Mouse (Mus musculus): ENCODE results near the gene Gm10570. TPM values are rescaled to one million over a fixed set of nuclear protein-coding genes. Genes with fewer than 3 reads are reported as not detected.
A peak's percentile ranks its signal among the peaks of the same experiment; 100 is the strongest.

Gm10570 gene
- polyA plus RNA-seq, 1 experiment from 2014 or later: 1.1 TPM

DNA sequence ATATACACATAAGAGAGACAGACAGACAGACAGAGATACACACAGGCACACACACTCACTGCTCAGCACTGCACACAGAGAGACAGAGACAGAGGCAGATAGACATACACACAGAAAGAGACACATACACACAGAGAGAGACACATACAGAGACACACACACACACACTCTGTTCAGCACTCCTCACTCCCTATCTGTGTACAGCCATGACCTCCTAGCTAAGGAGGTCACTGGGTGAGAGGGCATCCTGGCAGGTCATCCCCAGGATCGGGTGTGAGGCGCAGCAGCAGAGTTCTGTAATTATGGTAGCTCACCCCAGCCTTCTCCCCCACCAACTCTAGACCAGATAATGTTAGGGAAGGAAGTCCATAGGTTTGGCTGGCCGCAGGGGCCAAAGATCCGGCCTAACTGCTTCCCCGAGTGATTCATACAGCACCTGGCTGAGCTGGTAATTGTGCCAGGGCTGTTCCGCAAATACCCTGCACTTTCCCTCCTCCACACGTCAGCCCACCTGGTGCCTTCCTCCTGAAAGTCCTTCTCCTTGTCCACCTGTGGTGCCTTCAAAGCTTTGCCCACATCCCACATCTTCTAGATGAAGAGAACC lies 31.8 kb downstream of the Gm10570 start:
- H3K4me3 ChIP-seq: no peak overlapping the region
- H3K4me1 ChIP-seq: peaks cover 30% of the 10 kb centered on the region
- H3K4me2 ChIP-seq (replicated peaks): no peak overlapping the region
- H3K27me3 ChIP-seq: no peaks in the 10 kb centered on the region
- ATAC-seq (replicated peaks): no peak
- H3K27ac ChIP-seq (replicated peaks): no peak overlapping the region
- H3K9me3 ChIP-seq: no peaks in the 10 kb centered on the region
- no peak overlapping the region for H3K9ac ChIP-seq (replicated peaks)
- H3K36me3 ChIP-seq: no peaks in the 10 kb centered on the region
- WGBS: 79% methylated on average over 7 of the region's 7 CpGs

DNA sequence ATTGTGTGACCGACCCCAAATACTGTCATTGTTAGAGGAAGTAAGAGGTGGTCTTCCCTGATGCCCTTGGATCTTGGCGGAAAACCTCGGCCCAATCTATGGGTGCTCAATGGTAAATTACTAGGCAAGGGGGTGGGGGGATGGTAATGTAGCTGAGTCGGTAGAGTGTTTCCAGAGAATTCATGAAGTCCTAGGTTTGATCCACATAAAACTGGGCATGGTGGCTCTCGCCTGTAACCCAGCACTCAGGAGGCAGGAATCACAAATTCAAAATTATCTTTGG lies 32.7 kb downstream of the Gm10570 start:
- WGBS: 33% methylated on average over 5 of the region's 5 CpGs
- ATAC-seq (replicated peaks): no peak
- H3K4me3 ChIP-seq: peak overlapping the region; percentile 94
- H3K9me3 ChIP-seq: no peaks in the 10 kb centered on the region
- H3K9ac ChIP-seq (replicated peaks): peak overlapping the region; percentile 99
- H3K36me3 ChIP-seq: no peaks in the 10 kb centered on the region
- H3K4me2 ChIP-seq (replicated peaks): peak overlapping the region; percentile 70
- H3K4me1 ChIP-seq: peaks cover 35% of the 10 kb centered on the region
- H3K27me3 ChIP-seq: no peaks in the 10 kb centered on the region
- H3K27ac ChIP-seq (replicated peaks): peak overlapping the region; percentile 98; the same call in 1 of the 2 replicates

- H3K4me1 ChIP-seq: peaks cover 39% of the 10 kb centered on the region
- WGBS: 1% methylated on average over 59 of the region's 62 CpGs
- peak overlapping the region; percentile 70 for H3K4me2 ChIP-seq (replicated peaks)
These were observed 33.3 kb downstream of the Gm10570 start for GRCm38 (mm10) chr4:130275016-130275822.

GRCm38 (mm10) chr4:130274346-130275015 lies 34.0 kb downstream of the Gm10570 start:
- H3K4me1 ChIP-seq: peaks cover 39% of the 10 kb centered on the region
- peak overlapping the region; percentile 94 for H3K4me3 ChIP-seq
- no peaks in the 10 kb centered on the region for H3K9me3 ChIP-seq
- H3K4me2 ChIP-seq (replicated peaks): peak overlapping the region; percentile 70
- H3K9ac ChIP-seq (replicated peaks): peak overlapping the region; percentile 99
- WGBS: under 1% methylated on average over 27 of the region's 29 CpGs
- ATAC-seq (replicated peaks): peak; percentile 87
- no peaks in the 10 kb centered on the region for H3K27me3 ChIP-seq
- H3K36me3 ChIP-seq: no peaks in the 10 kb centered on the region
- H3K27ac ChIP-seq (replicated peaks): peak overlapping the region; percentile 98

More at GRCm38 (mm10) chr4:130275016-130275822, 33.3 kb downstream of the Gm10570 start:
- Histone ChIP-seq H3K9me3 (no peaks in the 10 kb centered on the region), H3K27me3 (no peaks in the 10 kb centered on the region), H3K36me3 (no peaks in the 10 kb centered on the region), H3K9ac (replicated peaks) (peak overlapping the region; percentile 99), H3K4me3 (peak overlapping the region; percentile 94), H3K27ac (replicated peaks) (peak overlapping the region; percentile 98)
- peak; percentile 47 for ATAC-seq (replicated peaks)

DNA sequence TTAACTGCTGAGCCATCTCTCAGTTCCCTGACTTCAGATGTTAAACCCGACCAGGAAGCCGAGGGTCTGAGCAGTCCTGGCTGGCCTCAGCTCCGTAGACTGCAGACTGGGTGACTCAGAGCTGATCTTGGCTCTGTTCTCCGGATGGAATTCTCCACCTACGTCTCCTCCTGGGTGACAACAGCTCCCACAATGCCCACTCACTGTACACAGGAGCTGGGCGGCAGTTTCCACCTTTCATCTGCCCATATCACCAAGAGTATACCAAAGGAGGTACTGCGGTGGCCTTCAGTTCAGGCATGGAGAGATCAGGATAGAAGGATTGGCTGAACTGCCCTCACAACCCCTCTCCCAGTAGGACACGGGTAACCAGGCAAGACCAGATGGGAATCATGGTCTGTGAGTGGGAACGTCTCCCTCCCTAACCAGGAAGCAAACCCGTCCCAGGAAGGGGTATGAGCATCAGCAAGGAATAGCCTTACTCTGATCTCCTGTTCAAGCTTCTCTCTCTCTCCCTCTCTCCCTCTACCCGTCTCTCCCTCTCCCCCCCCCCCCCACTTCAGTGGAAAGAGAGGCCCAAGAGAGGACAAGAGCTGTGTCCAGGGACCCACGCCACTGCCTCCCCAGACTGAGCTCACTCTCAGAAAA lies 34.7 kb downstream of the Gm10570 start:
- H3K4me1 ChIP-seq: peaks cover 39% of the 10 kb centered on the region
- WGBS: 1% methylated on average over 12 of the region's 12 CpGs
- no peaks in the 10 kb centered on the region for H3K36me3 ChIP-seq
- H3K9me3 ChIP-seq: no peaks in the 10 kb centered on the region
- H3K4me3 ChIP-seq: peak overlapping the region; percentile 94
- peak overlapping the region; percentile 70 for H3K4me2 ChIP-seq (replicated peaks)
- ATAC-seq (replicated peaks): peak; percentile 49
- H3K9ac ChIP-seq (replicated peaks): peak overlapping the region; percentile 99
- H3K27me3 ChIP-seq: no peaks in the 10 kb centered on the region
- peak overlapping the region; percentile 98 for H3K27ac ChIP-seq (replicated peaks)

DNA sequence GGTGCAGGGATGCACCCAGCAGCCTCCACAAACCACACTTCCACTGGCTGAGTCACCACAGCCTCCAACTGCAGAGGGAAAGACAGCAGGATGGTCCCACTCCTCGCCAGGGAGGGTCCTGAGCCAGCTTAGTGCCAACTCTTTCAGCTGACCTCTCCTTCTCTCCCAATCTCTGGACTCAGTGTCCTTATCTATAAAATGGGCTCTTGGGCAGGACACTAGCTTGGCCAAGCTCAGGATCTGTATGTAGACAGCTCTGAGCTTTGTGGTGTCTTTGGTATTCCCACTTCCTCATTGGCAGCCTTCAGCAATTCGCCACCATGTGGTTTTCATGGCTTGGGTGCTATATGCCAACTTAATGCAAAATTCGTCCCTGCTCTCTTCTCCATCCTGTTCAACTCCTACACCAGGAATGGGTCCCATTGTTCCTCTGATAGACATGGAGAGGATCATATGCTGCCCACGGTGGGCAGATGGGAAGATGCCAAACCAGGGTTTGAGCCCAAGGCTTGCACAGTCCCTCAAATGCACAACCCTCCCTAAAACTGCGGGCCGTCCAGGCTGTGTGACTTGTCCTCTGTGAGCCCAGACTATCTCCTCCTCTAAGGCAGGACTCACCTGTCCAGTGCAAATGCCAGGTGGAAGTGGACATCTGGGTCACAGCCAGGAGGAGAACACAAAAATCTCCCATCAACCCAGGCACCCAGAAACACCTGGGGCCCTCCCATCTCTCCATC lies 37.7 kb downstream of the Gm10570 start:
- peaks cover 43% of the 10 kb centered on the region for H3K4me1 ChIP-seq
- no peak overlapping the region for H3K9ac ChIP-seq (replicated peaks)
- no peaks in the 10 kb centered on the region for H3K27me3 ChIP-seq
- 77% methylated on average over 6 of the region's 6 CpGs for WGBS
- H3K27ac ChIP-seq (replicated peaks): peak overlapping the region; percentile 75
- no peak for ATAC-seq (replicated peaks)
- H3K4me3 ChIP-seq: no peak overlapping the region
- H3K4me2 ChIP-seq (replicated peaks): no peak overlapping the region
- H3K36me3 ChIP-seq: no peaks in the 10 kb centered on the region
- H3K9me3 ChIP-seq: no peaks in the 10 kb centered on the region

DNA sequence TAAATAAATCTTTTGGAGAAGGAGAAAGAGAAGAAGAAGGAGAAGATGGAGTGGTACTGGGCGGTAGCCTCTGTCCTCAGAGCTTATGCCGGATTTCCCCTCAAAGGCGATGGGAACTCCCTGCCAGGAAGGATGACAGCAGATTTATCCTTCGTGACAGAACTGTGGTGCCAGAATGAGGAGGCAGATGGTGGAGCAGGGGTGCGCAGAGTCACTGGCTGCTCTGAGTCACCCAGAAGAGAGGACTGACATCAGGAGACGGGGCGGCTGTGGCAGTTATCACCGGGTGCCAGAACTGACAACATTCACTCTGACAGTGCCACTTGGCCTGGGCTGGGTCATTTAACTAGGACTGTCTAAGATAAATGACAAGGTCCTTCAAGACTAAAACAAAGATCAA lies 38.4 kb downstream of the Gm10570 start:
- no peak overlapping the region for H3K4me3 ChIP-seq
- H3K27ac ChIP-seq (replicated peaks): peak overlapping the region; percentile 75
- H3K9me3 ChIP-seq: no peaks in the 10 kb centered on the region
- no peaks in the 10 kb centered on the region for H3K36me3 ChIP-seq
- WGBS: 68% methylated on average over 8 of the region's 8 CpGs
- H3K9ac ChIP-seq (replicated peaks): no peak overlapping the region
- H3K4me2 ChIP-seq (replicated peaks): no peak overlapping the region
- H3K4me1 ChIP-seq: peaks cover 41% of the 10 kb centered on the region
- no peak for ATAC-seq (replicated peaks)
- H3K27me3 ChIP-seq: no peaks in the 10 kb centered on the region

- Histone ChIP-seq H3K4me2 (replicated peaks) (no peak overlapping the region), H3K36me3 (no peaks in the 10 kb centered on the region), H3K9ac (replicated peaks) (no peak overlapping the region), H3K9me3 (no peaks in the 10 kb centered on the region), H3K4me1 (peaks cover 52% of the 10 kb centered on the region), H3K4me3 (no peak overlapping the region), H3K27me3 (no peaks in the 10 kb centered on the region), H3K27ac (replicated peaks) (no peak overlapping the region)
- no peak for ATAC-seq (replicated peaks)
- WGBS: 91% methylated on average over 10 of the region's 10 CpGs
These were observed 39.7 kb downstream of the Gm10570 start for GRCm38 (mm10) chr4:130268736-130269135.

DNA sequence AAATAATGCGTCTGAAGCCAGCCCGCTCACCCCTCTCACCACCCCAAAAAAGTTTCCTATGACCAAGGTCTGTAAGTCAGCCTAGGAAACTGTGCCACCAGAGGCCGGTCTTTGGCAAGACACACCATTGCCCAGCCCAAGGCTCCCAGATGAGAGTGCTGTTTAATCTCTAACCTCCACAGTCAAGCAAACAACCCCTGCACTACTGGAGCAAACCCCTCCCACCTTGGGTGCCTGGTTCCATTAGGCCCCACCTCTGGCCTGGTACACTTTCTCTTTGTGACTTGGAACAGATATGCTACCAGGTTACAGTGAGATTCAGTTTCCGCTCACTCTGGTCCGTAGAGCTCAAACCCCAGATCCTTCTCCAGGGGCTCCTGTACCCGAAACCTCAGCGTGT lies 41.4 kb downstream of the Gm10570 start:
- Histone ChIP-seq H3K27ac (replicated peaks) (no peak overlapping the region), H3K4me3 (no peak overlapping the region), H3K4me2 (replicated peaks) (no peak overlapping the region), H3K27me3 (no peaks in the 10 kb centered on the region), H3K9ac (replicated peaks) (no peak overlapping the region), H3K9me3 (no peaks in the 10 kb centered on the region), H3K36me3 (peaks cover 15% of the 10 kb centered on the region), H3K4me1 (peaks cover 35% of the 10 kb centered on the region)
- 81% methylated on average over 7 of the region's 7 CpGs for WGBS
- no peak for ATAC-seq (replicated peaks)

DNA sequence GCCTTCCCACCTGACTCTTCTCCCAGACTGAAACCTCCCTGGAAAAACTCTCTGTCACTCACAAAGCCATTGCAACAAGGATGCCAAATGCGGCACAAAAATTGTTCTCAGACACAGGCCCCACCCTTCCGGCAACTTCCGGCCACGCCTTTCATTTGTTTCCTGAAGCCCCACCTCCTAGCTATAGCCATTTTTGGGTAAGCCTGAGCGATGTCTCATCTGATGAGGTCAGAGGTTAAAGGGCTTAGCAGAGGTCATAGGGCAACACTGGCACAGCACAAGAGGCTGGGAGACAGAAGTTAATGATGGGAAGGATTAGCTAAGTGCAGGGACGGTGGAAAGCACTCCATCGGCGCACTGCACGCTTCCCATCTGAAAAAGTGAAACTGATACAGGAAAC lies 41.9 kb downstream of the Gm10570 start:
- 46% methylated on average over 9 of the region's 9 CpGs for WGBS
- no peak overlapping the region for H3K27ac ChIP-seq (replicated peaks)
- H3K4me3 ChIP-seq: no peak overlapping the region
- ATAC-seq (replicated peaks): no peak
- H3K9me3 ChIP-seq: no peaks in the 10 kb centered on the region
- H3K4me1 ChIP-seq: peaks cover 30% of the 10 kb centered on the region
- no peak overlapping the region for H3K4me2 ChIP-seq (replicated peaks)
- no peaks in the 10 kb centered on the region for H3K27me3 ChIP-seq
- peaks cover 17% of the 10 kb centered on the region for H3K36me3 ChIP-seq
- H3K9ac ChIP-seq (replicated peaks): no peak overlapping the region

- H3K27me3 ChIP-seq: no peaks in the 10 kb centered on the region
- WGBS: 29% methylated on average over 24 of the region's 24 CpGs
- peaks cover 21% of the 10 kb centered on the region for H3K4me1 ChIP-seq
- 0 out of 2 replicates have a peak overlapping the region, but pooled peaks have one; percentile 4 for H3K4me2 ChIP-seq (replicated peaks)
- H3K36me3 ChIP-seq: peaks cover 31% of the 10 kb centered on the region
- H3K9ac ChIP-seq (replicated peaks): no peak overlapping the region
- H3K9me3 ChIP-seq: no peaks in the 10 kb centered on the region
- no peak overlapping the region for H3K27ac ChIP-seq (replicated peaks)
- no peak overlapping the region for H3K4me3 ChIP-seq
- peak; percentile 51; the same call in 1 of the 2 replicates for ATAC-seq (replicated peaks)
These were observed 43.6 kb downstream of the Gm10570 start for GRCm38 (mm10) chr4:130264698-130265349.
